Mouse (Mus musculus) liver, embryonic 14.5 days (tissue): ENCODE measurements around the gene Slc4a3. TPM values are rescaled to one million over a fixed set of nuclear protein-coding genes. Genes with fewer than 3 reads are reported as not detected.

Experiments used
- ATAC-seq: fragments of 200-750 bp; cut with Nextera tagmentation; 2 replicates; pipeline ENCODE4 v1.8.0; 2017; ENCODE audit warnings: moderate number of reproducible peaks, mild to moderate bottlenecking, moderate library complexity; ENCODE audit not compliant: insufficient read depth
- DNase-seq, 3 experiments: peaks; one replicate each; pipeline ENCODE4 v3.0.0-alpha.2; 2012 to 2013; ENCODE audit warnings: low read depth in 3 of 3, low spot score in 3 of 3
- H3K27ac ChIP-seq: fragments of 300-500 bp; sonication (generic); 2 replicates; pipeline ENCODE4 v1.5.1; 2014; ENCODE audit warnings: moderate library complexity, mild to moderate bottlenecking, control low read depth, inconsistent platforms
- H3K27me3 ChIP-seq: fragments of 300-500 bp; sonication (generic); 2 replicates; pipeline ENCODE4 v1.6.1; 2014; ENCODE audit warnings: mild to moderate bottlenecking, low read length, moderate library complexity; ENCODE audit not compliant: control insufficient read depth, insufficient read depth
- H3K36me3 ChIP-seq: fragments of 300-500 bp; sonication (generic); replicated peaks from 2 replicates; pipeline ENCODE4 v1.6.1; 2014; ENCODE audit warnings: low read depth; ENCODE audit not compliant: control insufficient read depth, insufficient read depth
- H3K4me1 ChIP-seq, 2 experiments: fragments of 200-500 bp in 1 of 2; fragments of 300-500 bp in 1 of 2; sonication (generic) in 1 of 2; replicated peaks; 2 replicates each; pipeline ENCODE4 v1.6.1; 2012 to 2014; ENCODE audit warnings: antibody characterized with exemption in 1 of 2, inconsistent platforms in 1 of 2, low read length in 1 of 2; ENCODE audit not compliant: control insufficient read depth in 2 of 2, insufficient read depth in 2 of 2
- H3K4me2 ChIP-seq: fragments of 300-500 bp; sonication (generic); 2 replicates; pipeline ENCODE4 v1.6.1; 2014; ENCODE audit warnings: low read depth, mild to moderate bottlenecking, control low read depth, moderate library complexity
- H3K4me3 ChIP-seq, 2 experiments: fragments of 200-500 bp in 1 of 2; fragments of 300-500 bp in 1 of 2; sonication (generic) in 1 of 2; 2 replicates each; pipeline ENCODE4 v1.5.1; 2012 to 2014; ENCODE audit warnings: low read depth in 2 of 2, low read length in 2 of 2, mild to moderate bottlenecking in 2 of 2, control low read depth in 1 of 2, inconsistent platforms in 1 of 2, moderate library complexity in 1 of 2; ENCODE audit not compliant: insufficient read depth in 1 of 2
- H3K9ac ChIP-seq: fragments of 300-500 bp; sonication (generic); replicated peaks from 2 replicates; pipeline ENCODE4 v1.6.1; 2014; ENCODE audit warnings: mild to moderate bottlenecking, control low read depth, moderate library complexity
- H3K9me3 ChIP-seq: fragments of 300-500 bp; sonication (generic); 2 replicates; pipeline ENCODE4 v1.6.1; 2016; ENCODE audit warnings: low read length, mixed read lengths; ENCODE audit not compliant: control insufficient read depth
- CTCF ChIP-seq: IDR thresholded peaks from 2 replicates; pipeline ENCODE4 v1.5.1; 2016; ENCODE audit warnings: antibody characterized with exemption, low read depth, control low read depth
- EP300 ChIP-seq: IDR thresholded peaks from 2 replicates; pipeline ENCODE4 v1.6.1; 2016; ENCODE audit warnings: antibody characterized with exemption, low read depth
- WGBS: fragments of 180-500 bp; shearing (Covaris S2); extraction: QIAGEN DNeasy Blood & Tissue Kit; methylation state at CpG from one replicate; pipeline ENCODE4 v1.1.7; 2014; ENCODE audit not compliant: insufficient replicate concordance; 5-methylcytosine and 5-hydroxymethylcytosine counted together
- polyA plus RNA-seq, 2 experiments: library from polyadenylated mRNA; depleted of rRNA in 1 of 2; stranded (reverse) in 1 of 2; unstranded in 1 of 2; fragments of >200 nt; fragmentation: Nextera tagmentation in 1 of 2; extraction: Ambion mirVana in 1 of 2; gene quantifications; 2 replicates each; pipeline versions ENCODE4 v1.2.1 to v1.2.3; 2012 to 2014

Slc4a3 gene
- polyA plus RNA-seq, 2 experiments = 0.44 to 1.2 TPM

GRCm38 (mm10) chr1:75538597-75539190 is 7.4 kb upstream of the Slc4a3 start:
- Histone ChIP-seq H3K4me3 (no peak overlapping the region), H3K27me3 (no peaks in the 10 kb centered on the region), H3K4me1 (no peaks in the 10 kb centered on the region), H3K36me3 (no peaks in the 10 kb centered on the region), H3K4me2 (no peak overlapping the region), H3K9ac (no peak overlapping the region), H3K27ac (no peak overlapping the region), H3K9me3 (no peaks in the 10 kb centered on the region)
- no peak for TF ChIP-seq CTCF
- TF ChIP-seq EP300 = no peak
- ATAC-seq = no peak
- 62% methylated on average over 9 of the region's 9 CpGs for WGBS
- no peak for DNase-seq

GRCm38 (mm10) chr1:75541496-75541895 is 4.6 kb upstream of the Slc4a3 start:
- H3K9me3 ChIP-seq = no peaks in the 10 kb centered on the region
- ATAC-seq = no peak
- H3K27me3 ChIP-seq = peaks cover 8% of the 10 kb centered on the region
- no peak overlapping the region for H3K4me2 ChIP-seq
- H3K27ac ChIP-seq = no peak overlapping the region
- H3K36me3 ChIP-seq = no peaks in the 10 kb centered on the region
- H3K4me3 ChIP-seq = no peak overlapping the region
- WGBS = 72% methylated on average over 7 of the region's 7 CpGs
- H3K4me1 ChIP-seq = no peaks in the 10 kb centered on the region
- no peak for DNase-seq
- H3K9ac ChIP-seq = no peak overlapping the region
- TF ChIP-seq EP300 = no peak
- TF ChIP-seq CTCF = no peak

GRCm38 (mm10) chr1:75544351-75544750 is 1.7 kb upstream of the Slc4a3 start:
- peaks cover 12% of the 10 kb centered on the region for H3K27me3 ChIP-seq
- no peak overlapping the region for H3K27ac ChIP-seq
- H3K4me2 ChIP-seq = no peak overlapping the region
- H3K4me1 ChIP-seq = no peaks in the 10 kb centered on the region
- H3K36me3 ChIP-seq = no peaks in the 10 kb centered on the region
- TF ChIP-seq CTCF = no peak
- no peak for TF ChIP-seq EP300
- H3K9ac ChIP-seq = no peak overlapping the region
- no peak for ATAC-seq
- no peaks in the 10 kb centered on the region for H3K9me3 ChIP-seq
- DNase-seq = no peak
- H3K4me3 ChIP-seq = no peak overlapping the region
- 65% methylated on average over 6 of the region's 6 CpGs for WGBS

- DNase-seq = no peak
- Histone ChIP-seq H3K36me3 (no peaks in the 10 kb centered on the region), H3K9me3 (no peaks in the 10 kb centered on the region), H3K4me1 (no peaks in the 10 kb centered on the region), H3K27ac (no peak overlapping the region), H3K4me2 (no peak overlapping the region), H3K4me3 (no peak overlapping the region), H3K9ac (no peak overlapping the region), H3K27me3 (peaks cover 12% of the 10 kb centered on the region)
- no peak for ATAC-seq
- 71% methylated on average over 13 of the region's 13 CpGs for WGBS
- TF ChIP-seq EP300 = no peak
- no peak for TF ChIP-seq CTCF
Measured at GRCm38 (mm10) chr1:75547351-75547750, 1.3 kb downstream of the Slc4a3 start.

GRCm38 (mm10) chr1:75548083-75548482 is 2.0 kb downstream of the Slc4a3 start:
- Histone ChIP-seq H3K4me3 (no peak overlapping the region), H3K27me3 (peaks cover 12% of the 10 kb centered on the region), H3K27ac (no peak overlapping the region), H3K36me3 (no peaks in the 10 kb centered on the region), H3K9me3 (no peaks in the 10 kb centered on the region), H3K9ac (no peak overlapping the region), H3K4me1 (no peaks in the 10 kb centered on the region), H3K4me2 (no peak overlapping the region)
- 73% methylated on average over 3 of the region's 3 CpGs for WGBS
- no peak for ATAC-seq
- TF ChIP-seq CTCF = no peak
- TF ChIP-seq EP300 = no peak
- no peak for DNase-seq
